Mouse (Mus musculus) CD4-positive, CD25-positive, alpha-beta regulatory T cell, adult 9 weeks (primary cell): Measurements from ENCODE around the gene Myl4. TPM values are rescaled to one million over a fixed set of nuclear protein-coding genes. Genes with fewer than 3 reads are reported as not detected.

Experiments used
- polyA plus RNA-seq: library from polyadenylated mRNA; unstranded; fragments of 100-300 nt; shearing (Covaris generic); gene quantifications from one replicate; pipeline ENCODE4 v1.2.1, GENCODE M21; 2017

Myl4 gene
- 7.7 TPM for polyA plus RNA-seq

DNA sequence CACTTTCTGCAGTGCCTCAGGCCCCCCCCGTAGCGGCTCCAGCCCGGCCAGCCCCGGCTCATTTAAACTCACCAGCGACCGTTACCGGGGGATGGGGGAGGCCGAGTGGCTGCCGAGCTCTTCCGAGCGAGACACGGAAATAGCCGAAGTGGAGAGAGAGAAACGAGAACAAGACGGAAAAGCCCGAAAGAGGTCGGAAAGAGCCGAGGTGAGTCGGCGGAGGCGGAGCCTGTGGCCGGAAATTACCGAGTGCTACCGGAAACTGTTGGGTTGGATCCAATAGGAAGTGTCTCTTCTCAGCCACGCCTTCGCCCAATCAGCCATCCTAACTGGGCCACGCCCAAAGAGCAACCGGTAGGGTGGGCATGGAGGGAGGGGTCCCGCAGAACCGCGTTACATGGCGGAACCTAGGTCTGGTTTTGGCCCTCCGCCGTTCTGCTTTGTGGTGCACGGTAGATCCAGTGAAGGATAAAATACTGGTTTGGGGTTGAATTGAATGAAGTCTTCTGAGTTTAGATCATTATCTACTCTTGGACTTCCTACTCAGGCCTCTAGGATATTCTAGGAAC, at the start of gene Myl4, which contains the start of gene Cdc27:
TSS of gene Myl4 (plus strand) at position 258 of the 569 bp plus-strand sequence.
TSS of gene Cdc27 (minus strand) at position 215 of the 569 bp plus-strand sequence.

DNA sequence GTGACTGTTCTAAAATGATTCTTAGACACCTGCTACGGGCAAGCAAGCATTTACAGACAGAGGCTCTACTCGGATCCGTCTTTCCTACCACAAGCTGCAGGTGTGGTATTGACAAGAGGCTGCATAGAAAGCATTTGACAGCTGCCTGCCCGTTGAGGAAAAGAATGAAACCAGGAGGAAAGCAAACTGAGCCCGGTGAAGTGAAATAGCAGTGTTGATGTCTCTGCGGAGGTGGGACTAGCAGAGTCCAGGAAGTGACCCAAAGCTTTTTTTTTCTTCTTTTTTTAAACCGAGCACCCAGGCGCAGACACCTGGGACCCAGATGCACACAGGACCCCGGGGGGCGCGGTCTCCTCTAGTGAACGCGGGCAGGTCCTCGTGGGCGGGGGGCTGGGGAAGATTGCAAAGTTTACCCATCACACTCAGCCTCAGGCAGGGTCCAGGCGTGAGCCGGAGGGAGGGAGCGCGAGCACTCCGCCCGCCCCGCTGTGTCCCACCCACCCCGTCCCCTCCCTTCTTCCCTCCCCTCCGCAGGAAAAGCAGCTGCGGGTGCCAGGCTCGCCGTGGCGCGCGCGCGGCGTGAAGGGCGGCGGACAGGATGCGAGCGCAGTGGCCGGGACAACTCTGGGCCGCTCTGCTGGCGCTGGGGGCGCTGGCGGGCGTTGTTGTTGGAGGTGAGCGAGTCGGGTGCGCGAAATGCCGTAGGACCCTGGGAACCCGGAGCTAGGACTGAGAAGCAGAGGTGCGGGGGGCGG, 57.2 kb downstream of the Myl4 start, which contains the start of gene Itgb3:
TSS of gene Itgb3 (plus strand) at position 510 of the 755 bp plus-strand sequence.

Other genes starting within 250 kb of the Myl4 start
- 49.5 TPM for gene Kansl1, start 81.8 kb upstream of the Myl4 start, polyA plus RNA-seq
- 42.8 TPM for gene Cdc27, start within 50 bp of the Myl4 start, polyA plus RNA-seq
- gene Itgb3, start 57.3 kb downstream of the Myl4 start, polyA plus RNA-seq, result 19.1 TPM
- 0.11 TPM for gene Gm11639, start 135.0 kb downstream of the Myl4 start, polyA plus RNA-seq